Mouse (Mus musculus): Measurements from ENCODE around the gene Nfe2l2.
"Not testable (repeated sequence)": the region's sequence is repeated elsewhere in the genome, so short reads cannot be mapped to it uniquely, and the experiment has no call there.

Nfe2l2 gene

DNA sequence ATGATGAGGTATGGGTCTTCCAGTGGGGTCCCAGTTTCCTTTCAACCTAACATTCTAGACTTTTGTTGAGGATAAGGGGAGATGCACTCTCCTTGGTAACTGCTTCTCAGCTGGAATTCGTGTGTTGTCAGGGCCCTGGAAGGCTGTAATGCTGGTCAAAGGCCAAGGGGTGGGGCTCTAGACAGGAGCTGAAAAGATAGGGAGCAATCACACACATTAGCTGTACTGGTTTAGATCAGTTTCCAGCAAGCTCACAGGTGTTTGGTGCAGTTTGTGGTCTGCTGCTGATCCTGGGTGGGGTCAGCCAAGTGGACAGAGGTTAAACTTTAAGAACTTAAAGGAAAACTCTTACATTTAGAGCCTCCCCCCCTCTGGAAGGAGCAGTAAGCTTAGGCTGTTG lies 3.0 kb upstream of the Nfe2l2 start:
- no peak for DNase-seq

DNA sequence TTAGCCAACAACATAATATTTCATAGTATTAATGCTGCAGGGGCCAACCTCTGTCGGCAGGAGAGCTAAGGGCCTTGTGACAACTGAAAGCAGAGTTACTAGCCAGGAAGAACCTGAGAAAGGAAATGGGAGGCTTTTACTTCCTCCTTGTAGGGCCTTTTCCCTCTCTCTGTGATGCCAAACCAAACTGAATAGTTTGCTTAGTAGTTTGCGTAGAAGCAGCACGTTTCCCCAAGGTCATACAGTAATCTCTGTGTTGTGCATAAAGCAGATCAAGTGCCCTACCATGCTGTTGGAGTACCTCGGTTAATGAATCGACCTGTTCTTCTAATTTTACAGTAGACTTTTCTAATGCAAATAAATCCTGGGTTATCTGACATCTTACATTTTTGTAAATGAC lies 2.0 kb upstream of the Nfe2l2 start:
- DNase-seq, result no peak

DNA sequence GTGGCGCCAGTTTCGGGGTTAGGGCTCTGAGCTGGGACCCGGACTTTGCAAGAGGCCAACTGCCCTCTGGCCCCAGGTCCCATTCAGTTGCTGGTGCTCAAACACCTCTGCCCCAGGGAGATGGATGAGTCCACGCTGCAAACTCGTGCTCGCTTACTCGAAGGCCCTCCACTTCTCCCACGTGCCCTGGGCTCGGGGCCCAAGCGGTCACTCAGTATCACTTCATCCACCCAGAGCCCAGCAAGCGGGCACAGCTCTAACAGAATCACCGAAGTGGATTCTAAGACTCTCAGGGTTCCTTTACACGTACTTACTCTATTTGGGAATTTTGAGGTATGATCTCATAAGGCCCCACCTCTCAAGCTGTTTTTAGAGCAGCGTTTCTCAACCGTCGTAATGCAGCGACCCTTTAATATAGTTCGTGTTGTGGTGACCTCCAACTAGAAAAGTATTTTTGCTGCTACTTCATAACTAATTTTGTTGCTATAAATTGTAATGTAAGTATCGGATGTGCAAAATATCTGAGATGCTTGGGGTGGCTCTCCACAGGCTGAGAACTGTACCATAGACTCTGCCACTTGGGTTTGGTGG lies 816 bp upstream of the Nfe2l2 start:
- DNase-seq, result no peak

DNA sequence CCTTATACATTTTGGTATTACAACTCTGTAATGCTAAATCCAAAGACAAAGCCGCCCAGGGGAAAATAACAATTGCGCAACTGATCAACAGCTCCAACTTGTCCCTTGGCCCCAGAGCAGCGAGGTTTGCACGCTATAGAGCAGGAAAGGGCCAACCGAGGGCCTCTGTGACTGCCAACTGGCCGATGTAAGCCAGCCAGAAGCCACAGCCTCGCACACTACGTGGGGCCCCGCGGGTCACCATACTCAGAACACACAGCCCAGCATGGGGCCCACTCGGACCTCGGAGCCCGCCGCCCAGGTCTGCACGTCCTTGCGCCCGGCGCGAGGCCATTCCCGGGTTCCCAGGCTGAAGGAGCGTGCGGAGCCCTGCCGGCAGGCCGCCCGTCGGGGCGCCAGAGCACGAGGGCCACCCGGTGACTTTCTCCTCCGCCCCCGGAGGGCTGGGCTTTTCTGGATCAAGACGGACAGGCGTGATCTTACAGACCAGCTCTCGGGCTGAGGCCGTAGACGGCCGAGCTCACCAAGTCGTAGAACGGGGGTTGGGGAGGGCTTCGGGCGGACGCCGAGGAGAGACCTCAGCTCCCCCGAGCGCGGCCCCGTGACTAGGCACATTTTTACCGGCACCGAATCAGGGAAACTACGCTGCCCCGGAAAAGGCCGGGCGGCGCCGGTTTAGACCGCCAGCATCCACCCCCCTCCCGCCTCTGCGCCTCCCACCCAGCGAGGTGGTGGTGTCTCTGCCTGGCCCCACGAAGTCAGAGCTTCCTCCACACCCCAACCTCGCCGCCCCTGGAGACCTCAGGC lies 863 bp downstream of the Nfe2l2 start:
- peak; percentile 71 for DNase-seq

DNA sequence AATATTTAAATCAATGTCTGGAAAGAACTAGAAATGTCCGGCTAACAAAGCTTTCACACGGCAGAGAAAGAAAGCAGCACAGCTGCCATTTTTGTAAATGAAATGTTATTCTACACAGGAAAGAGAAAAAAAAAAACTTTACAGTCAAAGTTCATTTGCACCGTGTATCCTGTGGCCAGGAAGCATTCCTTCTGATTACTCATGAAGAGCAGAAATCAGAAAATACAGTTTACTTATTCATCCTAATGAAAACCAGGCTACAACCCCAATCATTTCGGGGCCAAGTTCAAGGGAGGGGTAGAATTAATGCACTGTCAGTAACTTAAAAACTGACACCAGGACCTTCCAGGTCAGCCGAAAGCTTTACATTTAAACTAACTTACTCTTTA lies 1.9 kb downstream of the Nfe2l2 start:
- no peak for DNase-seq

DNA sequence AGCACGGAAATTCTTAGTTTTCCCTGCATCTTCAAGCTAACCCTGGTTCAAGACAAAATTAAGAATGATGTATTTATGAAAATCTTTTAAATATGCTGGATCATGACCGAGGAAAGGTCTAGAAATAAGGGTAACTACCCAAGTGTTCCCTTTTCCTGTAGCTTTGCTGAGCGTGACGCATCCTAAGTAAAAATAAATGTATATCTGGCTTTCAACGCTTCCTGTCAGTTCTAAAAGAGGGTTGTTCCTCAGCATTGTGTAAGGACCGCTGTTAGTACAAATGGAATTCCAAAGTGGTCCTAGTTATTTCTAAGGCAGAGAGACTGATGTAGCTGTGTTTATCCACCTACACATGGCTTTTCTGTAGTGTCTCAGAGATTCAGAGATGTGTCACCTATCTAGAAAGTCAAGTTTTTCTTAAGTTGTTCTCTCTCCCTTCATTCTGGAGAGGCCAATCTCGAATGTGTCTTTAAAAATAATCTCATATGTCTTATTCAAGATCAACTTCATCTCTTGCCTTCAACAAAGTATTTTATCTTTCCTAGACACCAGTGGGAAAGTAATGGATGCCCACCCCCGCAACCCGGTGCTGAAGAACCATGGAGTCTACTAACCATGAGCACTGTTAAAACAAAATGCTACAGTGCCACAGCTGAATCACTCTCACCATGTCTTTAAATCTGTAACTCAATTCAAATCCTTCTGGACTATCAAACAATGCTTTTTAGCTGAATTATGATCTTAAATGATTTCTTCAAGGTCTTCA lies 2.4 kb downstream of the Nfe2l2 start:
- no peak for DNase-seq

DNA sequence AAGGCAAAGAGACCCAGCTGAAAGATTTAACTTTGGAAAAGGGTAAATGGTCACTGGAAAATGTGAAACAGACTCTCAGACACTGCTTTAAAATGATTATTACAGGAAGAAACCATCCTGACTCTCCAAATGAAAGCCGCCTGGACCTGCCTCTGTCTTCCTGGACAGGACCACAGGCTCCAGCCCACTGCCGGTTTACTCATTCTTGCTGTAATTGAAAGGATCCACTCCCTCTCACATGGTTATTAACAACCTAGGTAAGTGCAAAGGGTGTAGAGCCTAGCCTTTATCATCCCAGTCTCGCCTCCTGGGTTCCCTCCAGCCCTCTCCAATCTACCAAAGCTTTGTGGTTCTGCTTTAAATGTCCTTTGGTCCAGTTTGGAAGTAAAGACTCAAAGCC lies 3.2 kb downstream of the Nfe2l2 start:
- DNase-seq, result no peak

DNA sequence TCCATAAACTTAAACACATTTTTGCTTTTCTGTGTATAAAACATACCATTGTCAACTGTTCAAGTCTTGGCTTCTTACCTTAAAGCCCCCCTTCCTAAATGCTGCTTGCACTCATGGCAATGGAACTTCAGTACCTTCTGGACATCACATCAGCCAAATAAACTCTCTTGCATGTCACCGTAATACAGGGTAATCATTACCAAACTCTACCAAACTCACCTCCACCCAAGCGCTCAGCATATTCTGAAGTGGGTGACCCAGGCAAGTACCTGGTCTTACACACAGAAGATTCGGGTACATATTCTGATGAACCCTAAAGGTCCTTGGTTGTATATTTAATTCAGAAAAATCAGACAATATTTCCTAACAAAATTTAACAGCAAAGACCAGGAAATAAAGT lies 3.9 kb downstream of the Nfe2l2 start:
- DNase-seq, result no peak

DNA sequence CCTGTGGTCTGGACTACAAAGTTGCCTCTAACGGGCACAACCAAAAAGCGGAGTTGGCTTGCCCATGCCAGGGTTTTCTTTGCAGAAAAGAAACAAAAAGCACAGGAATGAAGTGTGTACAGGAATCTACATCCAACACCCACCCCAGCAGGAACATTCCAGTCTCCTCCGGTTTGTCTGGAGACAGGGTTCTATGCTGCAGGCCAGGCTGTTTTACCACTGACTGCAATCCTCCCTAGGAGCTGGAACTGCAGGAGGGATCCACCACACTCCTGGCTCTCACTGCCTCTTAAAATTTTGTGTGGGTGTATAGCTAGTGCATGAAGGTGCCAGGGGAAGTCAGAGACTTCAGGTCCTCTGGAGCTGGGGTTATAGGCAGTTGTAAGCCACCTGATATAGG lies 5.6 kb downstream of the Nfe2l2 start:
- DNase-seq, result no peak

DNA sequence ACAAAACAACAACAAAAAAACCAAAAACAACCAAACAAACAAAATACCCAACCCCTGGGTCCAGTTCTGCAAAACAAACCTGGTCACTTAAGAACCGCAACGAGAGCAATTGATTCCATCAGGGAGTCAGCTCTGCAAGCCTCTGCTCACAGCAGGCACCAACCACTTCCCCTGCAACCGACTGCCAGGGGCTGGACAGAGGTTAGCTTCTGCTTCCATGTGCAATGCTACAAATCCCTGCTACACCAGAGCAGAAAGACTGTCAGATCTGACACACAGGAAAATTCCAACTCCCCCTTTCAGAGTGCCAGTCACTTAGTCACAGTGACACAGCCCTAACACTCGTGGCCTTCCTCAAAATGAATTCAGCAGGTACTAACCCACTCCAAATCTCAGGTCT lies 6.4 kb downstream of the Nfe2l2 start:
- DNase-seq, result no peak

DNA sequence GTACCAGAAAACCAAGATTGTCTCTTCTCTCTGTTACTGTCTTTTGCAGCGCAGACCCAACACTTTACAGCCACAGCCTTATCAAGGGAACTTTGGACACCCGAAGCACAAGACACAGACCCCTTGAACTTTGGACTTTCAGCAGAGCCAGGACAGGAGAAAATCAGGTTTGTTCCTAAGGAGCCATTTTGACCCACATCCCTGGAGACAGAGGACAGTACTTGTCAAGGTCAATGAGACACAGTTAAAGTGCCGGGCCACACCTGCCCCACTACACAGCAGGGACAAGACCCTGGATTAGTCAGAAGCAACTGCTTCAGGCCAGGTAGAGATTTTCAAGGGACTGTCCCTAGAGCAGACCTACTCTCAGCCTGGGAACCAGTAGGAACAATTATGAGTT lies 7.2 kb downstream of the Nfe2l2 start:
- DNase-seq, result no peak

DNA sequence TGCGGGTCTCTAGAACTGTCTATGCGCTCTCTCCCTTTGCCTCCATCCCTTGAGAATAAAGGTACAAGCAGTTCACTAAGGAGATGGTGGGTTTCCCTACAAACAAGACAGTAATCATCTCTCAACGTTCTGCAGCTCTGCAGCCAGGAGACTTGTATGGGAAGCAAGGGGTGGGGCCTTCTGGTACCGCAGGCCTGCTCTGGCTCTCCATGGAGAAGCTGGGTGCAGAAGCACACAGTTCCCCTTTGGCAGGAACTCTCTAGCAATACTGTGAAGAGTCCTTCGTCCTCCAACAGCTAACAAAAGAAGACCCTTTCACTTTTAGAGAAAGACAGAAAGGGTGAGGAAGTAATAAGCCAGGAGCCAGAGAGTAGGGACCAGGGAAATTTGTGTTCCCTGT lies 8.1 kb downstream of the Nfe2l2 start:
- no peak for DNase-seq

DNA sequence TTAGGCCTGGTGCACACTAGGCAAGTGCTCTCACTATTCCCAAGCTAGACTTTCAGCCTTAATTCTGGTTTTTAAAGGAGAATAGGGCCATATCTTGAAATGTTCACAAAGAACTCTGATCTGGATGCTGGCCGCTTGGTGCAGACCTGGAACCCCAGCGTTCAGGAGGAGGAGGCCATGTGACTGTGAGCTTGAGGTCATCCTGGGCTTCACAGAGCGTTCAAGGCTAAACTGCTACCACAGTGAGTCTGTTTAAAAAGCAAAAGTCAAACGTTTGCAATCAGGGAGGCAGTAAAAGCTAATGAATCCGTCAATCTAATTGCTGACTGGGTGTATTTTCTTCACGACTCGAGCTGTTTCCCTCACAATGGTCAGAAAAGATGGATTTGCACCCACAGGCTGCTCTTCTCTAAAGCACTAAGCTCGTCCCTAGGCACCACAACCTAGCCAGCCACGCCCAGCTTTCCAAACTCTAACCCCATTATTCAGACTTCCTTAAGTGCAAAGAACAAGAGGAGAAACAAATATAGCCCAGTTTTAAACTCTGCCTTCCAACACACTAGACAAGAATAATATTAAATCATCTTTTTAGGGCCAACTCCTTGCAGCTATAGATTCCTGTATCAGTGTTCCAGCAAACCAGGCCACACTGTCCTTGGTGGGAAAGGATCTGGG lies 8.6 kb downstream of the Nfe2l2 start:
- DNase-seq, result no peak

DNA sequence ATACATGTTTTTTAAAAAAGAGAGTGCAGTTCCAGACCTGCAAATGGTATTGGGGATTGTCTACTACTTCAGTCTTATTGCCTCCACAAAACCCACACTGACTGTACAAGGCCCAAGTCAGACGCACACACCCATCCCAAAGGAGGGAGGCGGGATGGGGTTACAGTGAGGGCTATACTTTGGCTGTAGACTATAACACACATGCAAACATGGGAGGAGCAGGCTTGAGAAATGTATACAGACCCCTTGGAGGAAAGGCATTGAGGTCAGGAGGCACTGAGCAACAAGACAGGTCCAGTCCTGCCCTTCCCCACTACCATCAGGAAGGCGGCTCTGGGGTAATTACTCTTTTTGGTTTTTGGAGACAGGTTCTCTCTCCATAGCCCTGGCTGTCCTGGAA lies 9.5 kb downstream of the Nfe2l2 start:
- not testable (repeated sequence) for DNase-seq

DNA sequence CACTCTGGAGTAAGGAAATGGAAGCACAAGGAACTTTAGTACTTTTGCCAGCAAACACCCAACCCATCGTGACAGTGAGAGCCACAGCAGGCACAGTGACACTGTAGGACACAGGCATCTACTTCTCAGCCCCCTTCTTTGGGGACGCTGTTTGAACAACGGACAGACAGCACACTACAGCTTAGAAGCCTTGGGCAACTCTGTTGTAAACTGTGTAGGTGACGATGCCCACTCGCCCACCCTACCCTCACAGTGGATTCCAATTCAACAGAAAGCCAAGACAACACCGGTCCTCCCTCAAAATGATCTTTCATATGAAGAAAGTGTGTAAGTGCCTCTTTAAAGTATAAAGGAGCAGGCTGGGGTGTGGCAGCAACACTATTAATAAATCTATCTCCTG lies 12.1 kb downstream of the Nfe2l2 start:
- DNase-seq, result no peak

DNA sequence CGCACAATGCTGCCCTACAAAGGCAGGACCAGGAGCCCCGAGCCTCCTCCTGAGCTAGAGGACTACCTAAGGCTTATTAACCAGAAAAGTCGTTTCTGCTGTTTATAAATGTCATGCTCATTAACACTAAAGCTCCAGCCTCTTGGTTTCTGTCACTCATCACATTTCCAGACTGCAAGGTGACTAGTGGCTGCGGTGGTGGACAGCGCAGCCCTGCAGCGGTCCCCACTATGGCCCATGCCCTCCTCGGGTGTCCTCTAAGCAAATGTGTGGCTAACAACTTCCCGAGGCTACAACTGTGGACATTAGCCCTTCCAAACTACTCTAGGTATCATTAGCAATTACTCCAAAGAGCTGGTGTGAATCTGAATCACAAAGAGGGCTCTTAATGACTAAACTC lies 13.1 kb downstream of the Nfe2l2 start:
- DNase-seq, result no peak

DNA sequence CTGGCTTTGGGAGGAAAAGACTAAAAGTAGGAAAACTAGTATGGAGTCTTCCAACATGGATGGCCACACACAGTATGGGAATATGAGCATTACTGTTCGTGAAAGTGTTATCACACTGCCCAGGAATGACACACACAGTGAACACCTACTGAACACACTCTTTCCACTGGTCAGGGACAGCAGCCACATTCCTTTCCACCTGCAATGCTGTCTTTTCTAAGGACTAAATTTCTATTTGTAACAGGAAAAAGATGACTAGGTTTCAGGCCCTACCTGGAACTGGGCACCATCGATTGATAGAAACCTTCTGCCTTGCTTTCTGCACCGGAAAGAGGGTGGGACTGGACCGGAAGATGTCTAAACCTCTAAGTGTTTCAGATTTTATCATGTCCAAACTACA lies 13.8 kb downstream of the Nfe2l2 start:
- DNase-seq, result no peak

DNA sequence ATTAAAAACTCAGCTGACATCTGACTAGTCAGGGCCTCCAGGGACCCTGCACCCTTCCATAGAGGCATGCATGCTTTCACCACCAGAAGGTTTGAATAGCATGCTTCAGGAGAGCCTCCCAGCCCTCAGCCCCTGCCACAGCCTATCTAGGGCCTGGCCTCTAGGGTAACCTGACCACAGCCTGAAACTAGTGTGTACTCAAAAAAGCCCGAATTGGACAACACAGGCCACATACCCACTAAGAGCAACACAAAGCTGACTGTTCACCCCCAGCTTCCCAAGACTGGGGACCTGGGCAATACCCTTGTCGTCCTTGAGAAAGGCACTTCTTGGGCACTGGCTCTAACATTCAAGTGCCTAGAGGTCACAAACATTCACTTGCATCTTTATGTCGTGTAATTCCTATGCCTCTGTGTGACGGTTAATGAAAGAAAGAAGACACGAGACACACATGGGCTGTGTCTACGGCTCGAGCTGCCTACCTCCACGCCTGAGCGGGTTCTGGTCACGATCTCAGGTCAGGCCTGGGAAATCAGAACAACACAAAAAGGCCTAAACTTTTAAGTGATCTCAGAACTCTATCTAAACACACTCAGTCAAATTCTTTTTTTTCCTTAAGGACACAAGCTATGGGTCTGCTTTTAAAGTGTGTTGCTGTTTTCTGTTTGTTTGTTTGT lies 14.8 kb downstream of the Nfe2l2 start:
- no peak for DNase-seq

DNA sequence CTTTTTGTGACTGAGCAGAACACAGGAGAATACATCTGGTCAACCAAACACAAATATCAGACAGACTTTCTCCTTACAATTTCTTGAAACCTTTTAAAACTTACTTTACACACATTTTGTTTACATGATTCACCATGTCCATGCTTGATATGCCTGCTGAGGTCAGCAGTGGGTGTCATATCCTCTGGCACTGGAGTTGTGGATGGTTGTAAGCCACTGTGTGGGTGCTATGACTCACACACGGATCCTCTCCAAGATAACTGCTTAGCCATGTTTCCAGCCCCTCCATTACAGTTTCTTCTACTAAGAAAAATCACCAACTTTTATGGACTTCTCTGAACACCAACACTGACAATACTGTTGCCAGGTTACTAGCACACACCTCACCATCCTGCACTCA lies 15.5 kb downstream of the Nfe2l2 start:
- no peak for DNase-seq

DNA sequence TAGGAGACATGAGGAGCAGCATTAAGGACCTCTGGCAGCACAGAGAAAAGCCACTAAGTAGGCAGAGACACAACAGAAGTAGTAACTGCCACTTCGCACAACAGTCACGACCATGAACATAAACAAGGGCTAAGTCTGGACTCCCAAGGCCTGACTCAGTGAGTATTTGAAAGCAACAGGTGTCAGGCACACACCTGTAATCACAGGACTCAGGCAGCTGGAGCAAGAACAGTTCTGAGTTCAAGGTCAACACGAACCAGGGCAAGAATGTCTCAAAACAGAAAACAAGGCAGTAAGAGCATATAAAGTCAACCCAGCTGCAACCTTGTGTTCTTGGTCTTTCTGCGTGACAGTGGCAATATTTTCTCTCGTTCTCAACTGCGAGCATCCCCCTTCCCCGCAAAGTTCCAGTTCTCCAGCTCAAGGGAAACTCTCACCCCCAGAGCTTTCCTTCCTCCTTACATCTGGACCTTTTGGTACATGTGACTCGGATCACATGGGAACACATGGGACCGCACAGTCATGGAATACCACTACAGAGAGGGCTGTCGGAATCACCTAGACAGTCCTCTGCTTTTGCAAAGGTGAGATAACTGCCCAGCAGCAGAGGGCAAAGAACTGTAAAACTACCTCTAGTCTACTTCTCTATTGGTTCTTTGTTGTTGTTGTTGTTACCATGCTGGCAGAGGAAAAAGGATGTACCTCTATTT lies 17.2 kb downstream of the Nfe2l2 start:
- no peak for DNase-seq

DNA sequence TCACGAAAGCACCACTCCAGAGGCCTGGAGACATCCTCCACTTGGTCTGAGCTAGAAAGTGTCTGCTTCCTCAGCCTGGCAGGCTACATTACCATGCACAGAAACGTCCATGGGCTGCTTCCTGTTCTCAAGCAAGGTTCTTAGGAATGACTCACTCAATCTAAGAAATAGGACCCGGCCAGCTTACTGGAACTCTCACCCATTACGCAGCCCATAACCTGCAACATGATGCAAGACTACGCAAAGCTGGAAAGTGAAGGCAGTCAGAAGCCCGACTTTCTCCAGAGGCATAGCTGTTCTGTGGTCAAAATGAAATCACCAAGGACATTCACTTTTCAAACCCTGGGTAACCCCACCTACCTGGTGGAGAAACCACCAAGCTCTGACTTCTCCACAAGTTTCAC lies 19.0 kb downstream of the Nfe2l2 start:
- no peak for DNase-seq

DNA sequence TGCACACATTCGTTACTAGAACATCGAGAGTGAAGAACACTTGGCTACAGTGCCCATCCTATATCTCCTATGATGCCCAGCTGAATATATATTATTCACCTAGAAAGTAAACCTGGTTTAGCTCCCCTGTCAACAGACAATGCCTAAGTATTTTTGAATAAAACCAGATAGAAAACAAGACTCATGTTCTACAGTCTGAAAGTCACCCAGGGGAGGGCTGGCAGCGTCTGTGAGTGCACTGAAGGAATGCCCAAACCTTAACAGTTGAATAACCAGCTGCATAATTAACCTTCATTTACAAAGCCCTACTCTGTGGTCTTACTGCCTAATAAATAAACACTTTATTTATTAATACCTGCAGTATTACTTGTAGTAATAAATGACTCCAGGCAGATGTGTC lies 19.9 kb downstream of the Nfe2l2 start:
- no peak for DNase-seq
